ENCODE assay signal across 8 mouse cellular contexts in the genomic region with DNA sequence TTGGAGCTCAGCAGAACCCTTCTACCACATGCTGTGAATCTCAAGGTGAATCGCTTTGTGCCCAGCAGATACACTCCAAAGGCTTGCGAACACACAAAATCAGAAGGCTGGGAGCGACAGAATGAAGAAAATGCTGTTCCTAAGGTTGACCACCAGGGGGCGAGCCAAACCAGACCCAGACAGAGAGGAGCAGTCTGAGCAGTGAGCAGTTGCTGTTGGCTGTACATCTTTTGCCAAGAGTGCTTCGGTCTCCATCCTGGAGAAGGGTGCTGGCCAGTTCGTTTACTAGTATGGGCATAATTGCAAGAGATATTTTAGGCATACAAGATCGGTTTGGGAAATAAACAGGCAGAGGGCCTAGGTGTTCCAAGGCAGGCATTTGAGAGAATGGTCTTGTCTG. TPM values are rescaled to one million over a fixed set of nuclear protein-coding genes. Genes with fewer than 3 reads are reported as not detected.
DNase-seq lines count a peak whose midpoint lies in the region; ATAC-seq and TF ChIP-seq lines count a peak whose summit lies in the region.
"Had no signal": no experiment of that assay in that cellular context is flagged by ENCODE, and none has a peak within 500 bp of the region (broad histone marks: within the 10 kb centered on the region; RNA-seq: fewer than 3 reads in every experiment).

No protein-coding gene starts in this region.

- H3K27me3 ChIP-seq in hindbrain, embryonic 11.5 days (ENCODE audit: control insufficient read depth, insufficient read depth, low read length): no peaks in the 10 kb centered on the region
- no peaks in the 10 kb centered on the region for H3K27me3 ChIP-seq in midbrain, postnatal 0 days (ENCODE audit: insufficient read depth, low read length)

- peak; percentile 41 for DNase-seq in MEL-GATA-1-ER (ENCODE audit: extremely low read depth, low read depth)
- DNase-seq in adrenal gland, postnatal 4 days (ENCODE audit: low spot score in 2 of 2): peak; percentile 13 to 26
- DNase-seq in hindbrain, embryonic 11.5 days (ENCODE audit: low spot score): peak; percentile 55
- DNase-seq in left cerebral cortex, postnatal 25 days (ENCODE audit: low spot score in 2 of 2): peak; percentile 23 to 55
- DNase-seq in midbrain, postnatal 0 days (ENCODE audit: low spot score): peak; percentile 54
- DNase-seq in spleen, postnatal 10 days (ENCODE audit: low spot score in 2 of 2): peak; percentile 12 to 48

- intact Hi-C loops in left cerebral cortex, postnatal 25 days (cut with DNase I): loop anchor here (5.0 to 10.0 kb wide), 2 partner anchors 241 to 904 kb away; no protein-coding TSS in a partner anchor

- H3K9ac ChIP-seq in hindbrain, embryonic 11.5 days (ENCODE audit: low read depth, low read length): no peak overlapping the region
- no peak overlapping the region for H3K9ac ChIP-seq in midbrain, postnatal 0 days (replicated peaks; ENCODE audit: low read length, poor library complexity, severe bottlenecking)

- H3K36me3 ChIP-seq in hindbrain, embryonic 11.5 days (ENCODE audit: control insufficient read depth, insufficient read depth, low read length): no peaks in the 10 kb centered on the region
- no peaks in the 10 kb centered on the region for H3K36me3 ChIP-seq in midbrain, postnatal 0 days (ENCODE audit: insufficient read depth, low read length)

- TF ChIP-seq CTCF in embryonic fibroblast, embryonic 13.5 days (IDR thresholded peaks at IDR 0.05; ENCODE audit: borderline replicate concordance, insufficient read depth, low read length): peak; percentile 69
- TF ChIP-seq CTCF in midbrain, postnatal 0 days (IDR thresholded peaks at IDR 0.05): peak; percentile 90

- no peaks in the 10 kb centered on the region for H3K4me1 ChIP-seq in embryonic fibroblast, embryonic 13.5 days (ENCODE audit: control insufficient read depth, insufficient read depth, low read length)
- H3K4me1 ChIP-seq in hindbrain, embryonic 11.5 days (replicated peaks; ENCODE audit: control insufficient read depth, insufficient read depth, low read length): no peaks in the 10 kb centered on the region
- H3K4me1 ChIP-seq in midbrain, postnatal 0 days (ENCODE audit: insufficient read depth, low read length): no peaks in the 10 kb centered on the region

- no peak overlapping the region for H3K4me3 ChIP-seq in embryonic fibroblast, embryonic 13.5 days (ENCODE audit: insufficient read depth, low read length)
- no peak overlapping the region for H3K4me3 ChIP-seq in hindbrain, embryonic 11.5 days (ENCODE audit: low read depth, low read length)
- H3K4me3 ChIP-seq in midbrain, postnatal 0 days (ENCODE audit: low read depth, low read length): no peak overlapping the region

- H3K27ac ChIP-seq in embryonic fibroblast, embryonic 13.5 days (ENCODE audit: insufficient read depth, low read length): no peak overlapping the region
- no peak overlapping the region for H3K27ac ChIP-seq in hindbrain, embryonic 11.5 days (ENCODE audit: low read depth, low read length)
- no peak overlapping the region for H3K27ac ChIP-seq in midbrain, postnatal 0 days (ENCODE audit: low read depth, low read length)

- 37% methylated on average over 7 of the region's 7 CpGs for WGBS in hindbrain, embryonic 11.5 days
- WGBS in midbrain, postnatal 0 days: 36% methylated on average over 7 of the region's 7 CpGs

- H3K9me3 ChIP-seq in hindbrain, embryonic 11.5 days (ENCODE audit: control insufficient read depth, low read length): no peaks in the 10 kb centered on the region
- no peaks in the 10 kb centered on the region for H3K9me3 ChIP-seq in midbrain, postnatal 0 days (ENCODE audit: low read length)

- peak; percentile 53; the same call in 1 of the 2 replicates for ATAC-seq in hindbrain, embryonic 11.5 days (ENCODE audit: low FRiP score)
- ATAC-seq in midbrain, postnatal 0 days (ENCODE audit: low FRiP score): 0 out of 2 replicates have a peak, but pooled peaks have one; percentile 52

- no peak for TF ChIP-seq POLR2A in embryonic fibroblast, embryonic 13.5 days (IDR thresholded peaks at IDR 0.05; ENCODE audit: low read depth, low read length)

- no peak overlapping the region for H3K4me2 ChIP-seq in hindbrain, embryonic 11.5 days (replicated peaks; ENCODE audit: low read depth, low read length)
- no peak overlapping the region for H3K4me2 ChIP-seq in midbrain, postnatal 0 days (ENCODE audit: low read depth, low read length, poor library complexity, severe bottlenecking)

RNA-seq across cellular contexts. Expression of gene Trpc5os, which starts 52.9 kb away (rescaled TPM):
- under 1 TPM in 1 of 2 experiments, not detected in 1; 0.23 TPM for total RNA-seq in adrenal gland, postnatal 4 days (2021)
- polyA plus RNA-seq in embryonic fibroblast, embryonic 13.5 days (2011; ENCODE audit: insufficient read length, low read depth, missing spikeins): not detected in 2 replicates
- not detected in 2 replicates for polyA plus RNA-seq in hindbrain, embryonic 11.5 days (2014; fragmentation: Nextera tagmentation; extraction: Ambion mirVana)
- total RNA-seq in left cerebral cortex, postnatal 25 days (2021): not detected
- total RNA-seq in midbrain, postnatal 0 days (2014; rRNA removed): not detected in 2 replicates
- 0.07 TPM in 1 of 2 replicates, not detected in the other for polyA plus RNA-seq in midbrain, postnatal 0 days (2015; fragmentation: Nextera tagmentation; extraction: Ambion mirVana)
- total RNA-seq: left cerebral cortex, adult 8-10 months had no signal
